Mouse (Mus musculus) heart, adult 2 months (tissue): ENCODE measurements around the gene Ribc2.

ENCODE experiments used
- CTCF ChIP-seq: fragments of 200-600 bp; IDR thresholded peaks from 2 replicates; pipeline ENCODE4 v1.8.1; 2022; ENCODE audit warnings: antibody characterized with exemption, mild to moderate bottlenecking, moderate library complexity
- POLR2A ChIP-seq: fragments of 200-500 bp; IDR thresholded peaks from 2 replicates; pipeline ENCODE4 v1.6.1; 2011; ENCODE audit warnings: mild to moderate bottlenecking, low read depth, low read length, control low read depth; ENCODE audit not compliant: insufficient read depth

DNA sequence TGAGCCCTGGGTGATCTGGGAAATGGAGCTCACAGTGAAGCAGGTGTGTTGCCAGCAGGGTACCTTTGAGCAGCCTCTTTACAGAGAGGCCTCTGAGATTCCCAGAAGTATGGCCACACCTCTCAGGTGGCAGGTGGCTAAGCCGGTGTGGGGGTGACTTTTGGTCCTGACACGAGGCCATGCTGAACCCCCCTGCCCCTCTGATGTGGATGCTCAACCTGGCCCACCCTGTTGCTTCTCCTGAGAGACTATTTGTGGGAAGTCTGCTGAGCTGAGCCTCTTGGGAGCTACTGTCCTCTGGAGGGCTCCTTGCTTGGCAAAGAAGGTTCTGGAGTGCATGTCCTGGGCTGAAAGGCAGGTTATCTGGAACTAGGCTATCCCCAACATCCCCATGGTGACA lies 10.6 kb downstream of the Ribc2 start:
- no peak for TF ChIP-seq POLR2A
- no peak for TF ChIP-seq CTCF
